Mouse (Mus musculus): ENCODE data around the gene Arhgef17. TPM values are rescaled to one million over a fixed set of nuclear protein-coding genes. Genes with fewer than 3 reads are reported as not detected.
"Not testable (repeated sequence)": the region's sequence is repeated elsewhere in the genome, so short reads cannot be mapped to it uniquely, and the experiment has no call there.

Arhgef17 gene
- polyA plus RNA-seq, 1 experiment = 0.02 TPM

- no peaks in the 10 kb centered on the region for H3K27me3 ChIP-seq (ENCODE audit: control insufficient read depth)
- TF ChIP-seq GATA1 (IDR thresholded peaks at IDR 0.05; ENCODE audit: low read length) (no peak), TAL1 (IDR thresholded peaks at IDR 0.05; ENCODE audit: low read length) (no peak)
- H3K4me3 ChIP-seq (replicated peaks) = no peak overlapping the region
- no peaks in the 10 kb centered on the region for H3K9me3 ChIP-seq (ENCODE audit: control insufficient read depth, low read length)
- H3K4me1 ChIP-seq (ENCODE audit: control insufficient read depth) = peaks cover 82% of the 10 kb centered on the region
- peaks cover 100% of the 10 kb centered on the region for H3K36me3 ChIP-seq (ENCODE audit: control insufficient read depth)
Observed at GRCm38 (mm10) chr7:100851481-100852356, 80.2 kb downstream of the Arhgef17 start.

GRCm38 (mm10) chr7:100849508-100849907 is 82.4 kb downstream of the Arhgef17 start:
- no peak overlapping the region for H3K4me3 ChIP-seq (replicated peaks)
- H3K36me3 ChIP-seq (ENCODE audit: control insufficient read depth) = peaks cover 100% of the 10 kb centered on the region
- H3K27me3 ChIP-seq (ENCODE audit: control insufficient read depth) = no peaks in the 10 kb centered on the region
- H3K4me1 ChIP-seq (ENCODE audit: control insufficient read depth) = peaks cover 82% of the 10 kb centered on the region
- TF ChIP-seq TAL1 (IDR thresholded peaks at IDR 0.05; ENCODE audit: low read length) = no peak
- TF ChIP-seq GATA1 (IDR thresholded peaks at IDR 0.05; ENCODE audit: low read length) = no peak
- H3K9me3 ChIP-seq (ENCODE audit: control insufficient read depth, low read length) = no peaks in the 10 kb centered on the region

GRCm38 (mm10) chr7:100848744-100849143 is 83.2 kb downstream of the Arhgef17 start:
- H3K4me3 ChIP-seq (replicated peaks) = no peak overlapping the region

GRCm38 (mm10) chr7:100847131-100847530 is 84.8 kb downstream of the Arhgef17 start:
- Histone ChIP-seq H3K9me3 (ENCODE audit: control insufficient read depth, low read length) (peaks cover 12% of the 10 kb centered on the region), H3K27me3 (ENCODE audit: control insufficient read depth) (no peaks in the 10 kb centered on the region), H3K4me3 (replicated peaks) (no peak overlapping the region), H3K36me3 (ENCODE audit: control insufficient read depth) (peaks cover 97% of the 10 kb centered on the region), H3K4me1 (ENCODE audit: control insufficient read depth) (peaks cover 83% of the 10 kb centered on the region)
- TF ChIP-seq TAL1 (IDR thresholded peaks at IDR 0.05; ENCODE audit: low read length) (no peak), GATA1 (IDR thresholded peaks at IDR 0.05; ENCODE audit: low read length) (no peak)

More at GRCm38 (mm10) chr7:100848744-100849143, 83.2 kb downstream of the Arhgef17 start:
- peaks cover 82% of the 10 kb centered on the region for H3K4me1 ChIP-seq (ENCODE audit: control insufficient read depth)
- H3K36me3 ChIP-seq (ENCODE audit: control insufficient read depth) = peaks cover 100% of the 10 kb centered on the region
- TF ChIP-seq TAL1 (IDR thresholded peaks at IDR 0.05; ENCODE audit: low read length) = no peak
- no peaks in the 10 kb centered on the region for H3K9me3 ChIP-seq (ENCODE audit: control insufficient read depth, low read length)
- no peaks in the 10 kb centered on the region for H3K27me3 ChIP-seq (ENCODE audit: control insufficient read depth)

GRCm38 (mm10) chr7:100846033-100846432 is 85.9 kb downstream of the Arhgef17 start:
- Histone ChIP-seq H3K36me3 (ENCODE audit: control insufficient read depth) (peaks cover 92% of the 10 kb centered on the region), H3K9me3 (ENCODE audit: control insufficient read depth, low read length) (peaks cover 16% of the 10 kb centered on the region), H3K4me1 (ENCODE audit: control insufficient read depth) (peaks cover 88% of the 10 kb centered on the region)
- H3K27me3 ChIP-seq (ENCODE audit: control insufficient read depth); H3K4me3 ChIP-seq (replicated peaks): not testable (repeated sequence)

- Histone ChIP-seq H3K36me3 (ENCODE audit: control insufficient read depth) (peaks cover 92% of the 10 kb centered on the region), H3K4me3 (replicated peaks) (no peak overlapping the region), H3K9me3 (ENCODE audit: control insufficient read depth, low read length) (peaks cover 16% of the 10 kb centered on the region), H3K4me1 (ENCODE audit: control insufficient read depth) (peaks cover 93% of the 10 kb centered on the region), H3K27me3 (ENCODE audit: control insufficient read depth) (no peaks in the 10 kb centered on the region)
- no peak for TF ChIP-seq GATA1 (IDR thresholded peaks at IDR 0.05; ENCODE audit: low read length)
- TF ChIP-seq TAL1 (IDR thresholded peaks at IDR 0.05; ENCODE audit: low read length) = peak; percentile 67
Observed at GRCm38 (mm10) chr7:100845412-100845811, 86.5 kb downstream of the Arhgef17 start.

- Histone ChIP-seq H3K36me3 (ENCODE audit: control insufficient read depth) (peaks cover 91% of the 10 kb centered on the region), H3K4me3 (replicated peaks) (peak overlapping the region; percentile 56), H3K4me1 (ENCODE audit: control insufficient read depth) (peaks cover 94% of the 10 kb centered on the region)
Observed at GRCm38 (mm10) chr7:100845026-100845400, 86.9 kb downstream of the Arhgef17 start.

GRCm38 (mm10) chr7:100844385-100845025 is 87.4 kb downstream of the Arhgef17 start:
- Histone ChIP-seq H3K27me3 (ENCODE audit: control insufficient read depth) (no peaks in the 10 kb centered on the region), H3K4me1 (ENCODE audit: control insufficient read depth) (peaks cover 94% of the 10 kb centered on the region), H3K4me3 (replicated peaks) (peak overlapping the region; percentile 56), H3K36me3 (ENCODE audit: control insufficient read depth) (peaks cover 91% of the 10 kb centered on the region), H3K9me3 (ENCODE audit: control insufficient read depth, low read length) (peaks cover 16% of the 10 kb centered on the region)
- TF ChIP-seq GATA1 (IDR thresholded peaks at IDR 0.05; ENCODE audit: low read length) = peak; percentile 93
- peak; percentile 94 for TF ChIP-seq TAL1 (IDR thresholded peaks at IDR 0.05; ENCODE audit: low read length)

More at GRCm38 (mm10) chr7:100845026-100845400, 86.9 kb downstream of the Arhgef17 start:
- TF ChIP-seq GATA1 (IDR thresholded peaks at IDR 0.05; ENCODE audit: low read length) (no peak), TAL1 (IDR thresholded peaks at IDR 0.05; ENCODE audit: low read length) (no peak)
- no peaks in the 10 kb centered on the region for H3K27me3 ChIP-seq (ENCODE audit: control insufficient read depth)
- H3K9me3 ChIP-seq (ENCODE audit: control insufficient read depth, low read length) = peaks cover 16% of the 10 kb centered on the region

GRCm38 (mm10) chr7:100843866-100844265 is 88.0 kb downstream of the Arhgef17 start:
- Histone ChIP-seq H3K4me1 (ENCODE audit: control insufficient read depth) (peaks cover 95% of the 10 kb centered on the region), H3K9me3 (ENCODE audit: control insufficient read depth, low read length) (peaks cover 16% of the 10 kb centered on the region), H3K4me3 (replicated peaks) (peak overlapping the region; percentile 56), H3K27me3 (ENCODE audit: control insufficient read depth) (no peaks in the 10 kb centered on the region), H3K36me3 (ENCODE audit: control insufficient read depth) (peaks cover 85% of the 10 kb centered on the region)
- TF ChIP-seq GATA1 (IDR thresholded peaks at IDR 0.05; ENCODE audit: low read length) (no peak), TAL1 (IDR thresholded peaks at IDR 0.05; ENCODE audit: low read length) (no peak)

All from erythroblast, embryonic 14.5 days (primary cell).